In the genomic region with DNA sequence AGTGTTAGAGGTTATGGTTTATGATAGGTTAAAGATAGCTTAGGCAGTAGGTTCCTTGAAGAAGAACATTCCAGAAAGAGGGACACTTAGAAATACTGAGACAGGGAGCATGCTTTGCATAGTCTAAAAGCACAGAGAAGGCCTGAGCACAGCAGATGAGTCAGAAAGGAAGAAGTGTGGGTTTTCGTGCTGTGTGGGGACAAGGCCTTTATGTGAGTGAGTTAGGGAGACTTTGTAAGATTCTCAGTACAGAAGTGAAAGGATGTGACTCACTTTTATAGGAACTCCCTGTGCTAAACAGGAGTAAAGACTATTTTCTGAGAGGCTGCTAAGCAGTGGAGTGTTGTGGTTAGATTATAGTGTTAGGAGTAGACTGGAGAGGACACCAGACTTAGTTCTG, we compare ENCODE assay signal across 8 mouse cellular contexts. TPM values are rescaled to one million over a fixed set of nuclear protein-coding genes. Genes with fewer than 3 reads are reported as not detected.
DNase-seq lines count a peak whose midpoint lies in the region; ATAC-seq lines count a peak whose summit lies in the region.

No protein-coding gene starts in this region.

- H3K9ac ChIP-seq in limb, embryonic 15.5 days, result no peak overlapping the region
- H3K9ac ChIP-seq in neural tube, embryonic 15.5 days (replicated peaks), result no peak overlapping the region; the same call in 1 of the 2 replicates

- peaks cover 10% of the 10 kb centered on the region for H3K4me1 ChIP-seq in limb, embryonic 15.5 days
- H3K4me1 ChIP-seq in neural tube, embryonic 15.5 days, result peaks cover 11% of the 10 kb centered on the region

- H3K36me3 ChIP-seq in limb, embryonic 15.5 days, result no peaks in the 10 kb centered on the region
- no peaks in the 10 kb centered on the region for H3K36me3 ChIP-seq in neural tube, embryonic 15.5 days

- ATAC-seq in limb, embryonic 15.5 days (ENCODE audit: insufficient number of reproducible peaks, low FRiP score, low TSS enrichment, low read depth), result no peak
- no peak for ATAC-seq in neural tube, embryonic 15.5 days (ENCODE audit: low FRiP score)

- H3K27me3 ChIP-seq in limb, embryonic 15.5 days, result no peaks in the 10 kb centered on the region
- no peaks in the 10 kb centered on the region for H3K27me3 ChIP-seq in neural tube, embryonic 15.5 days (replicated peaks)

- H3K9me3 ChIP-seq in limb, embryonic 15.5 days, result no peaks in the 10 kb centered on the region
- H3K9me3 ChIP-seq in neural tube, embryonic 15.5 days (replicated peaks), result no peaks in the 10 kb centered on the region

- WGBS in limb, embryonic 15.5 days, result 35% methylated on average over 1 of the region's 1 CpGs
- 37% methylated on average over 1 of the region's 1 CpGs for WGBS in neural tube, embryonic 15.5 days

- peak overlapping the region; percentile 71 for H3K4me2 ChIP-seq in limb, embryonic 15.5 days
- H3K4me2 ChIP-seq in neural tube, embryonic 15.5 days, result peak overlapping the region; percentile 77

- H3K4me3 ChIP-seq in limb, embryonic 15.5 days, result peak overlapping the region; percentile 77
- H3K4me3 ChIP-seq in neural tube, embryonic 15.5 days (replicated peaks), result peak overlapping the region; percentile 60

- H3K27ac ChIP-seq in limb, embryonic 15.5 days, result peak overlapping the region; percentile 47
- H3K27ac ChIP-seq in neural tube, embryonic 15.5 days (replicated peaks), result no peak overlapping the region

- peak; percentile 27 for DNase-seq in layer of hippocampus, adult 11-12 months (ENCODE audit: low spot score)
- DNase-seq in layer of hippocampus, postnatal 25 days (ENCODE audit: extremely low spot score in 1 of 2, low spot score in 1 of 2), result no peak
- DNase-seq in CD4-positive, CD25-positive, alpha-beta regulatory T cell, adult 2 months (ENCODE audit: low read depth, low spot score), result peak; percentile 74
- DNase-seq in adipocyte (ENCODE audit: low spot score), result peak; percentile 57
- DNase-seq in heart, adult 9 months (ENCODE audit: low spot score in 2 of 2), result peak; percentile 20
- no peak for DNase-seq in cerebellum, adult 11-12 months

RNA-seq across cellular contexts. Expression of a gene that starts 0.9 kb away (rescaled TPM):
- total RNA-seq in layer of hippocampus, postnatal 25 days (2021), result 10 to 100 TPM in 1 of 2 experiments, 1 to 10 TPM in 1; 9.4 to 11.2 TPM
- 2.5 and 3.5 TPM in 2 replicates for polyA plus RNA-seq in limb, embryonic 15.5 days (2015; fragmentation: Nextera tagmentation; extraction: Ambion mirVana)
- 3.3 and 3.6 TPM in 2 replicates for polyA plus RNA-seq in neural tube, embryonic 15.5 days (2015; fragmentation: Nextera tagmentation; extraction: Ambion mirVana)

RNA-seq across cellular contexts. Expression of a gene that starts 1.0 kb away (rescaled TPM):
- 1 to 10 TPM; 4.5 to 6.4 TPM for total RNA-seq in layer of hippocampus, postnatal 25 days (2021)
- 6.7 and 8.0 TPM in 2 replicates for polyA plus RNA-seq in limb, embryonic 15.5 days (2015; fragmentation: Nextera tagmentation; extraction: Ambion mirVana)
- 4.4 and 4.7 TPM in 2 replicates for polyA plus RNA-seq in neural tube, embryonic 15.5 days (2015; fragmentation: Nextera tagmentation; extraction: Ambion mirVana)

RNA-seq across cellular contexts. Expression of a gene that starts 34.8 kb away (rescaled TPM):
- 1 to 10 TPM; 5.4 to 7.6 TPM for total RNA-seq in layer of hippocampus, postnatal 25 days (2021)
- polyA plus RNA-seq in limb, embryonic 15.5 days (2015; fragmentation: Nextera tagmentation; extraction: Ambion mirVana), result 5.6 and 7.5 TPM in 2 replicates
- 0.63 and 1.1 TPM in 2 replicates for polyA plus RNA-seq in neural tube, embryonic 15.5 days (2015; fragmentation: Nextera tagmentation; extraction: Ambion mirVana)

Comparison
In these comparisons a context has a peak if more than half of its experiments do, and no peak if none do; other contexts are left out.
1. DNase-seq: peak in layer of hippocampus, adult 11-12 months (single experiment), CD4-positive, CD25-positive, alpha-beta regulatory T cell, adult 2 months (single experiment), adipocyte (single experiment) and heart, adult 9 months (2 of 2); none in layer of hippocampus, postnatal 25 days (0 of 2) and cerebellum, adult 11-12 months (single experiment).